11 mouse cellular contexts compared by ENCODE assay signal in genomic region chr7:126032776-126033209, GRCm38 (mm10). TPM values are rescaled to one million over a fixed set of nuclear protein-coding genes. Genes with fewer than 3 reads are reported as not detected.
DNase-seq lines count a peak whose midpoint lies in the region; ATAC-seq lines count a peak whose summit lies in the region.
"Had no signal": no experiment of that assay in that cellular context is flagged by ENCODE, and none has a peak within 500 bp of the region (broad histone marks: within the 10 kb centered on the region; RNA-seq: fewer than 3 reads in every experiment).

No protein-coding gene starts in this region.

- no peaks in the 10 kb centered on the region for H3K9me3 ChIP-seq in midbrain, embryonic 10.5 days (replicated peaks)
- no peaks in the 10 kb centered on the region for H3K9me3 ChIP-seq in midbrain, embryonic 11.5 days (ENCODE audit: control insufficient read depth, low read length)
- H3K9me3 ChIP-seq in hindbrain, embryonic 16.5 days (ENCODE audit: control insufficient read depth, low read length), result no peaks in the 10 kb centered on the region
- no peaks in the 10 kb centered on the region for H3K9me3 ChIP-seq in neural tube, embryonic 15.5 days (replicated peaks)
- H3K9me3 ChIP-seq: heart, embryonic 15.5 days; neural tube, embryonic 12.5 days had no signal

- WGBS in midbrain, embryonic 10.5 days, result 86% methylated on average over 5 of the region's 5 CpGs
- 85% methylated on average over 5 of the region's 5 CpGs for WGBS in midbrain, embryonic 11.5 days
- 36% methylated on average over 5 of the region's 5 CpGs for WGBS in hindbrain, embryonic 16.5 days
- WGBS in neural tube, embryonic 15.5 days, result 51% methylated on average over 5 of the region's 5 CpGs

- peak overlapping the region; percentile 5; the same call in 1 of the 2 replicates for H3K27ac ChIP-seq in midbrain, embryonic 10.5 days (replicated peaks)
- no peak overlapping the region for H3K27ac ChIP-seq in midbrain, embryonic 11.5 days (ENCODE audit: low read depth, low read length)
- H3K27ac ChIP-seq in hindbrain, embryonic 16.5 days (ENCODE audit: low read depth, low read length), result peak overlapping the region; percentile 81
- H3K27ac ChIP-seq in neural tube, embryonic 15.5 days (replicated peaks), result peak overlapping the region; percentile 68; the same call in 1 of the 2 replicates
- H3K27ac ChIP-seq: heart, embryonic 15.5 days; neural tube, embryonic 12.5 days had no signal

- H3K4me1 ChIP-seq in midbrain, embryonic 10.5 days, result peaks cover 12% of the 10 kb centered on the region
- no peaks in the 10 kb centered on the region; the same call in 1 of the 2 replicates for H3K4me1 ChIP-seq in midbrain, embryonic 11.5 days (ENCODE audit: control insufficient read depth, insufficient read depth, low read length)
- peaks cover 24% of the 10 kb centered on the region for H3K4me1 ChIP-seq in hindbrain, embryonic 16.5 days (ENCODE audit: control insufficient read depth, insufficient read depth, low read depth, low read length)
- H3K4me1 ChIP-seq in neural tube, embryonic 15.5 days, result peaks cover 38% of the 10 kb centered on the region

- no peak overlapping the region for H3K9ac ChIP-seq in midbrain, embryonic 11.5 days (ENCODE audit: low read length)
- H3K9ac ChIP-seq in hindbrain, embryonic 16.5 days (ENCODE audit: low read depth, low read length), result no peak overlapping the region
- H3K9ac ChIP-seq in neural tube, embryonic 15.5 days (replicated peaks), result no peak overlapping the region
- H3K9ac ChIP-seq: heart, embryonic 15.5 days; neural tube, embryonic 12.5 days had no signal

- DNase-seq in midbrain, embryonic 10.5 days (ENCODE audit: low spot score), result no peak
- DNase-seq in midbrain, embryonic 11.5 days (ENCODE audit: low spot score, missing footprints), result no peak
- DNase-seq in cerebellum, postnatal 10 days, result peak; percentile 92 to 94
- no peak for DNase-seq in ovary, postnatal 14 days (ENCODE audit: low spot score)
- no peak for DNase-seq in right cerebral cortex, postnatal 36 days (ENCODE audit: low spot score in 2 of 2)
- DNase-seq: lung, postnatal 10 days had no signal

- H3K4me2 ChIP-seq in midbrain, embryonic 11.5 days, result no peak overlapping the region
- no peak overlapping the region for H3K4me2 ChIP-seq in hindbrain, embryonic 16.5 days (ENCODE audit: low read length)
- no peak overlapping the region for H3K4me2 ChIP-seq in neural tube, embryonic 15.5 days
- H3K4me2 ChIP-seq: heart, embryonic 15.5 days; neural tube, embryonic 12.5 days had no signal

- no peaks in the 10 kb centered on the region for H3K27me3 ChIP-seq in midbrain, embryonic 10.5 days (ENCODE audit: low read depth, poor library complexity, severe bottlenecking)
- no peaks in the 10 kb centered on the region for H3K27me3 ChIP-seq in midbrain, embryonic 11.5 days (ENCODE audit: control insufficient read depth, insufficient read depth, low read length)
- H3K27me3 ChIP-seq in hindbrain, embryonic 16.5 days (replicated peaks; ENCODE audit: control insufficient read depth, insufficient read depth, low read length), result no peaks in the 10 kb centered on the region
- H3K27me3 ChIP-seq in neural tube, embryonic 15.5 days (replicated peaks), result no peaks in the 10 kb centered on the region
- H3K27me3 ChIP-seq: heart, embryonic 15.5 days; neural tube, embryonic 12.5 days had no signal

- ATAC-seq in midbrain, embryonic 11.5 days (ENCODE audit: low FRiP score), result no peak
- ATAC-seq in hindbrain, embryonic 16.5 days, result peak; percentile 75
- peak; percentile 37; the same call in 1 of the 2 replicates for ATAC-seq in neural tube, embryonic 15.5 days (ENCODE audit: low FRiP score)
- ATAC-seq: activated CD4-positive, CD25-positive, alpha-beta regulatory T cell, adult 4 months had no signal

- no peaks in the 10 kb centered on the region for H3K36me3 ChIP-seq in midbrain, embryonic 10.5 days
- H3K36me3 ChIP-seq in midbrain, embryonic 11.5 days (ENCODE audit: control insufficient read depth, insufficient read depth, low read length), result no peaks in the 10 kb centered on the region
- no peaks in the 10 kb centered on the region for H3K36me3 ChIP-seq in hindbrain, embryonic 16.5 days (ENCODE audit: control insufficient read depth, insufficient read depth, low read length)
- no peaks in the 10 kb centered on the region for H3K36me3 ChIP-seq in neural tube, embryonic 15.5 days
- H3K36me3 ChIP-seq: heart, embryonic 15.5 days; neural tube, embryonic 12.5 days had no signal

- no peak overlapping the region for H3K4me3 ChIP-seq in midbrain, embryonic 10.5 days
- H3K4me3 ChIP-seq in midbrain, embryonic 11.5 days (ENCODE audit: low read depth, low read length), result no peak overlapping the region
- H3K4me3 ChIP-seq in hindbrain, embryonic 16.5 days (ENCODE audit: low read length), result no peak overlapping the region
- no peak overlapping the region for H3K4me3 ChIP-seq in neural tube, embryonic 15.5 days (replicated peaks)
- H3K4me3 ChIP-seq: heart, embryonic 15.5 days; neural tube, embryonic 12.5 days had no signal

RNA-seq across cellular contexts. Expression of gene Gsg1l, which starts 49.4 kb away (rescaled TPM):
- polyA plus RNA-seq in midbrain, embryonic 10.5 days (2016; fragmentation: Nextera tagmentation; extraction: Ambion mirVana), result 1.1 and 1.9 TPM in 2 replicates
- polyA plus RNA-seq in midbrain, embryonic 11.5 days (2014; fragmentation: Nextera tagmentation; extraction: Ambion mirVana), result 1.7 and 2.1 TPM in 2 replicates
- polyA plus RNA-seq in hindbrain, embryonic 16.5 days (2015; fragmentation: Nextera tagmentation; extraction: Ambion mirVana), result 16.9 and 20.3 TPM in 2 replicates
- polyA plus RNA-seq in neural tube, embryonic 15.5 days (2015; fragmentation: Nextera tagmentation; extraction: Ambion mirVana), result 12.9 and 14.4 TPM in 2 replicates
- polyA plus RNA-seq: activated CD4-positive, CD25-positive, alpha-beta regulatory T cell, adult 4 months had no signal

Comparison
In these comparisons a context has a peak if more than half of its experiments do, and no peak if none do; other contexts are left out.
1. DNase-seq: peak in cerebellum, postnatal 10 days (2 of 2); none in midbrain, embryonic 10.5 days (single experiment), midbrain, embryonic 11.5 days (single experiment), ovary, postnatal 14 days (single experiment) and right cerebral cortex, postnatal 36 days (0 of 2).